Mouse (Mus musculus) testis, adult 2 months (tissue): ENCODE results near the gene Spag9. TPM values are rescaled to one million over a fixed set of nuclear protein-coding genes. Genes with fewer than 3 reads are reported as not detected.

Experiments
- H3K27ac ChIP-seq: fragments of 200-500 bp; 2 replicates; pipeline ENCODE4 v1.5.1; 2012; ENCODE audit warnings: low read depth, low read length; ENCODE audit not compliant: control insufficient read depth, insufficient read depth
- H3K27me3 ChIP-seq: fragments of 200-500 bp; 2 replicates; pipeline ENCODE4 v1.6.1; 2012; ENCODE audit warnings: mild to moderate bottlenecking, low read length, moderate library complexity; ENCODE audit not compliant: control insufficient read depth, insufficient read depth
- H3K36me3 ChIP-seq: fragments of 200-500 bp; 2 replicates; pipeline ENCODE4 v1.6.1; 2012; ENCODE audit warnings: mild to moderate bottlenecking, low read length; ENCODE audit not compliant: control insufficient read depth, insufficient read depth
- H3K4me1 ChIP-seq: fragments of 200-500 bp; 2 replicates; pipeline ENCODE4 v1.6.1; 2012; ENCODE audit warnings: low read length; ENCODE audit not compliant: control insufficient read depth, insufficient read depth
- H3K4me3 ChIP-seq: fragments of 200-500 bp; 2 replicates; pipeline ENCODE4 v1.5.1; 2012; ENCODE audit warnings: low read depth, mild to moderate bottlenecking, low read length, moderate library complexity, mixed read lengths; ENCODE audit not compliant: control insufficient read depth
- CTCF ChIP-seq: fragments of 200-500 bp; IDR thresholded peaks from 2 replicates; pipeline ENCODE4 v1.5.1; 2012; ENCODE audit warnings: low read depth, mild to moderate bottlenecking, inconsistent platforms, low read length, moderate library complexity; ENCODE audit not compliant: control insufficient read depth, insufficient read depth, insufficient replicate concordance
- POLR2A ChIP-seq: fragments of 200-500 bp; IDR thresholded peaks from 2 replicates; pipeline ENCODE4 v1.6.1; 2012; ENCODE audit warnings: low read depth, mild to moderate bottlenecking, inconsistent platforms, low read length, moderate library complexity; ENCODE audit not compliant: control insufficient read depth
- polyA plus RNA-seq: library from polyadenylated mRNA; depleted of rRNA; stranded (reverse); fragments of >200 nt; gene quantifications from 2 replicates; pipeline ENCODE4 v1.2.3, GENCODE M21; 2012

The Spag9 gene
- polyA plus RNA-seq, 1 experiment = 18.8 TPM

DNA sequence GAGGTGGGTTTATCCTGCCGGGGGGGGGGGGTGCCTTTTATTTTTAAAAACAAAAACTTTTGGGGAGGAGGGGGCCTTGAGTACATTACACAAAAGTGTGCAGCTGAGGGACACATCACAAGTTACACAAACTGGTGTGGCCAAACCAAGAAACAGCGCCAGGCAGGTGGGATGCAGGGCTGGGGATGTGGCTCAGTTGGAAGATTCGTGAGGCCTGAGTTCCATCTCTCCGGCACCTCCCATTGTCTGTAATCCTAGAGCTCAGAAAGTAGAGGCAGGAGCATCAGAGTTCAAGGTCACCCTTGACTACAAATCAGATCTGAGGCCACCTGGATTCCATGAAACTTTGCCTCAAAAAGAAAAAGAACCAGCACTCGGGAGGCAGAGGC lies 143.3 kb downstream of the Spag9 start:
- H3K27me3 ChIP-seq = no peaks in the 10 kb centered on the region
- peaks cover 15% of the 10 kb centered on the region for H3K4me1 ChIP-seq
- TF ChIP-seq CTCF (no peak), POLR2A (no peak)
- no peaks in the 10 kb centered on the region for H3K36me3 ChIP-seq
- H3K4me3 ChIP-seq = no peak overlapping the region
- no peak overlapping the region for H3K27ac ChIP-seq

DNA sequence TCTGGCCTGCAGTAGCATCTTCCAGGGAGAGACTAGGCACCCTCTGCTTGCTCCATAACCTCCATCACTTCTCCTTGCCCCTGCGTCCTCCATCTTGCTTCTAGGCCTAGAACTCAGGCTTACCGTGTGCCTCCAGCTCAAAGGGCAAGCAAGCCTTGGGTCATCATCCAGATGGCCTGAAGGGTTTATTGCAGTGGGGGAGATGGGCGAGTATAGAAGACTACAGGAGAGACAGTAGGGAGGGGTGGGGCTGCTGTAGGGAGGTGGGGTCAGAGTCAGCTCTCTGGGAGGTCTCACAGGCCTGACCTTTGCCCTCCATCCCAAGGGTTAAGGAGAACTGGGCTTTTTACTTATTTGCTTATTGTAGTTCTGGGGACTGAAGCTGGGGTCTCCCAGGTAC lies 144.6 kb downstream of the Spag9 start:
- peaks cover 15% of the 10 kb centered on the region for H3K4me1 ChIP-seq
- H3K27ac ChIP-seq = no peak overlapping the region
- H3K27me3 ChIP-seq = no peaks in the 10 kb centered on the region
- no peak overlapping the region for H3K4me3 ChIP-seq
- TF ChIP-seq POLR2A = no peak
- no peak for TF ChIP-seq CTCF
- no peaks in the 10 kb centered on the region for H3K36me3 ChIP-seq

DNA sequence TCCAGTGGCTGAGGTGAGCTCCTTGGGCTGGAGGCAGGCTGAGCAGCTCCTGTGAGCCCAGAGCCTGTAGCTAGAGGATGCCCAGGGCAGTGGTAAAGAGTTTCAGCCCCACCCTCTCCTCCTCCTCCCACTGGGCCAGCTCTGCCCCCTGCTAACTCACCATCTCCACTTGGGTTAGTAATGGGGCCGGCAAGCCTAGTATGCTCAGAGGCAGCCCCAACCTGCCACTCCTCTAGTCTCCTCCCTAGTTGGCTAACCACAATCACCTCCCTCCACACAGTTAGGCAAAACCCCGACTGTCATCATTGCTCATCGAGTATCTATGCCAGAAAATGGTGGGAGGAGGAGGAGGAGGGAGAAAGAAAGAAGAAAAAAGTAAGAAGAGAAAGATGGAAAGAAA lies 145.7 kb downstream of the Spag9 start:
- Histone ChIP-seq H3K36me3 (no peaks in the 10 kb centered on the region), H3K27me3 (no peaks in the 10 kb centered on the region), H3K27ac (no peak overlapping the region), H3K4me1 (peaks cover 15% of the 10 kb centered on the region), H3K4me3 (no peak overlapping the region)
- TF ChIP-seq CTCF (no peak), POLR2A (no peak)

DNA sequence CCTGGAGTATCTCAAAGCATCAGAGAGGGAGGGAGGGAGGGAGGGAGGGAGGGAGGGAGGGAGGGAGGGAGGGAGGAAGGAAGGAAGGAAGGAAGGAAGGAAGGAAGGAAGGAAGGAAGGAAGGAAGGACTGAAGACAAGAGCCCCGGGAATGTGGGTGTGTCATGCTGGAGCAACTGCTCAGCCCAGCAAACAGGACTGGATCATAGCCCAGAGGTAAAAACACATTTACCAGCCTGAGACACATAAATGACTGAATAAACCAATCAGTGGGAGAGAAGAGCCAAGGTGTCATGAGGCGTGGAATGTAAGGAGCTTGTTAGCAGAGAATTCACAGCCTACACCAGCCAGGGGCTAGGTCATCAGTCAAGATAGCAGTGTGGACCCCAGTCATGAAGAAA lies 147.4 kb downstream of the Spag9 start:
- H3K27ac ChIP-seq = no peak overlapping the region
- H3K36me3 ChIP-seq = no peaks in the 10 kb centered on the region
- peaks cover 5% of the 10 kb centered on the region for H3K4me1 ChIP-seq
- TF ChIP-seq POLR2A = no peak
- no peak for TF ChIP-seq CTCF
- H3K4me3 ChIP-seq = no peak overlapping the region
- no peaks in the 10 kb centered on the region for H3K27me3 ChIP-seq

DNA sequence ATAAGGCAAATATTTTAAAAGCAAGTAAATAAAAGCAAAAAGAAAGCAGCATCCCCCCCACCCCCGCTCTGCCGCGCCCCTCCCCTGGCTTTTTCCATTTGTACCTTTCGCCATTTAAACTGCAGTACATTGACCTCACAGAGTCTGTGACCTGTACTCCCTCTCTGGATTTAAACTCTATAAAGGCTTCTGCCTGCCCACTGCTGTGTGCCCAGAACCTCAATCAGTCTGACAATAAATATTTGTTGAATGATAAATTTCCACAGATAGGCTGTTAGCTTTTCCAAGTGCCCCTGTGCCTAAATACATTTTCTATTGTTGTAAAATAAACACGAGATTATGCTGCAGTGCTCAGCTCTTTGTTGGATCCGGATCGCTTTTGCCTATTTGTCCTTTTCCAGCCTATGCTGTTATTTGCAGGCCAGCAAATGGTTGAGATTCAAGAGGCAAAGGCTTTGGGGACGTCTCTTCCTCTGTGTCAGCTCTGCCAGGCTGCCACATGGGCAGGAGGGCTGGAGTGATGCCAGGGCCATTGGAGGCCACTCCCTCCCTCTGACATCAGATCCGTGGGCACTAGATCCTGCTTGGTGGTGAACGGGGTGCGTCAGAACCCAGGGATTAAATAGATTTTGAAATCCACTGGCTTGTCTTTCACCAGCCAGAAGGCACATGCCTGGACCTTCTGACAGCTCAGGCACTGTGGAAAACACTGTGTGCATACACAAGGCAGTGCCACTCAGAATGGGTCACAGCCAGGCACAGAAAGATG lies 149.1 kb downstream of the Spag9 start:
- Histone ChIP-seq H3K4me1 (peaks cover 11% of the 10 kb centered on the region), H3K4me3 (no peak overlapping the region), H3K27me3 (no peaks in the 10 kb centered on the region), H3K27ac (no peak overlapping the region), H3K36me3 (no peaks in the 10 kb centered on the region)
- no peak for TF ChIP-seq CTCF
- no peak for TF ChIP-seq POLR2A

DNA sequence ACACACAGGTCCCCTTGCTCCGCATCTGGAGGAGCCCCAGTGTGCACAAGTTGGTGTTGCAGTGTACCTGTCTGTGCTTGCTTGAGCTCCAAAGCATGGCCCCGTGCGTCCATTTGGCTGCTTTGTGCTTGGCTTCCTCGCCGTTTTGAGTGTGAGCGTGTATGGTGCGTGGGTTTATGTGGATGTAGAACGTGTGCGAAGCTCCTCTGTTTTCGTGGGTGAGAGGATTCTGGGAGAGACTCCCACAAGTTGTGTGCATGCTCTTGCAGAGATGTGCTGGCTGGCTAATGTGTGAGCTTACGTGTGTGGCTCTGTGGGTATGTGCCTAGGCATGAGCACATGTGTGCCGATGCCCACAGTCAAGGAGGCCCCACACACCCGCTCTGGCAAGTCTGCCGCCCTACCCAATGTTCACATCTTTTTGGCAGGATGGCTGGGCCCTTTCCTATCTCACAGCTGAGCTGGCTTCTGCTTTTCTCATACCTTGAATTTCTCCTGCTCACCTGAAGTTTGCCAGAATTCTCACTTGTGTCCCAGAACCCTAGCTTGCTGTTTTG lies 150.2 kb downstream of the Spag9 start:
- no peaks in the 10 kb centered on the region for H3K36me3 ChIP-seq
- H3K4me3 ChIP-seq = no peak overlapping the region
- no peak; the same call in 1 of the 2 replicates for TF ChIP-seq POLR2A
- no peak for TF ChIP-seq CTCF
- no peaks in the 10 kb centered on the region for H3K27me3 ChIP-seq
- H3K27ac ChIP-seq = no peak overlapping the region
- peaks cover 15% of the 10 kb centered on the region for H3K4me1 ChIP-seq

DNA sequence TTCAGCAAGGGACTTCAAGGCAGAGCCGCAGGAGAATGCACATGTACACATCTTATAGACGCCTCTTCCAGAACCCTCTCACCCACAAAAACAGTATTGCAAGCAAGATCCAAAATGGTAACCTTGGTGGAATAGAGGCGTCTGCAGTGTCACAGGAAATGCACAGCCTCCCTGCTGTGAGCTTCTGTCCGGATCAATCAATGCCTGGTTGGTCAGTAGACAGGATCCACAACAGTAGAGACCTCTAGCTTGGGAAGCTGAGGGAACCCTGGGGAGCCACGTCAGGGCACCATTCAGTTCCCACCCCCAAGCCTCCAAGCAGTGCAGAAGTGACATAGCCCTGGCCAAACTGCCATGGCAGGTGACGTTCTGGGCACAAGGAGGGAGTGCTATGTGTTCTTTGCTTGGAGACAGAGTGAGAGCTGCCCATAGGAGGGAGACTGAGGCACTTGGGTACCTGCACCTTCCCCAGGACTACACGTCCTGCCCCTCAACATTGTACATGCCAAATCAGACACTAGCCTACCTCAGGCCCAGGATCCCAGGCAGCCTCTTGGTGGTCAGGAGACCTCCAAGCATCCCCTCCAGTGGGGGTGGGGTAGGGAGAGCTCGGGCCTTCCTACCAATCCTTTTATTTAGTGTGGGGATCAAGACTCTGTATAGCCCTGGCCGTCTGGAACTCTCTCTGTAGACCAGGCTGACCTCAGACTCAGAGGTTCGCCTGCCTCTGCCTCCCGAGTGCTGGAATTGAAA lies 151.0 kb downstream of the Spag9 start:
- no peaks in the 10 kb centered on the region for H3K27me3 ChIP-seq
- no peak overlapping the region for H3K27ac ChIP-seq
- no peak overlapping the region for H3K4me3 ChIP-seq
- H3K36me3 ChIP-seq = no peaks in the 10 kb centered on the region
- H3K4me1 ChIP-seq = peaks cover 15% of the 10 kb centered on the region
- no peak for TF ChIP-seq CTCF
- no peak for TF ChIP-seq POLR2A
